Mouse (Mus musculus) bone marrow, adult 2 months (tissue): Measurements from ENCODE around the gene Izumo1r. TPM values are rescaled to one million over a fixed set of nuclear protein-coding genes. Genes with fewer than 3 reads are reported as not detected.
"Not testable (repeated sequence)": the region's sequence is repeated elsewhere in the genome, so short reads cannot be mapped to it uniquely, and the experiment has no call there.

Source experiments
- H3K27ac ChIP-seq: fragments of 200-500 bp; 2 replicates; pipeline ENCODE4 v1.5.1; 2012; ENCODE audit warnings: low read depth, mild to moderate bottlenecking, control low read depth, inconsistent platforms, low read length; ENCODE audit not compliant: control insufficient read depth, poor library complexity, insufficient read depth
- H3K4me1 ChIP-seq: fragments of 200-500 bp; 2 replicates; pipeline ENCODE4 v1.6.1; 2011; ENCODE audit warnings: low read length; ENCODE audit not compliant: control insufficient read depth, insufficient read depth
- H3K4me3 ChIP-seq: fragments of 200-500 bp; replicated peaks from 2 replicates; pipeline ENCODE3; 2011; ENCODE audit warnings: mild to moderate bottlenecking, low read depth, low read length, control low read depth; ENCODE audit not compliant: control insufficient read depth
- CTCF ChIP-seq: fragments of 200-500 bp; IDR thresholded peaks from 2 replicates; pipeline ENCODE4 v1.5.1; 2011; ENCODE audit warnings: low read length, control low read depth; ENCODE audit not compliant: control insufficient read depth, insufficient read depth
- POLR2A ChIP-seq: fragments of 200-500 bp; IDR thresholded peaks from 2 replicates; pipeline ENCODE4 v1.6.1; 2011; ENCODE audit warnings: low read depth, mild to moderate bottlenecking, control low read depth, low read length, borderline replicate concordance; ENCODE audit not compliant: control insufficient read depth
- WGBS: fragments of 180-500 bp; shearing (Covaris S2); methylation state at CpG from one replicate; pipeline ENCODE4 v1.1.7; 2018; 5-methylcytosine and 5-hydroxymethylcytosine counted together
- polyA plus RNA-seq: library from polyadenylated mRNA; stranded (reverse); fragments of >200 nt; gene quantifications from 2 replicates; pipeline ENCODE4 v1.2.4, GENCODE M21; 2011; ENCODE audit warnings: low replicate concordance; ENCODE audit not compliant: missing spikeins, insufficient read depth, insufficient read length

Izumo1r gene
- polyA plus RNA-seq, 1 experiment, result 1.2 TPM

DNA sequence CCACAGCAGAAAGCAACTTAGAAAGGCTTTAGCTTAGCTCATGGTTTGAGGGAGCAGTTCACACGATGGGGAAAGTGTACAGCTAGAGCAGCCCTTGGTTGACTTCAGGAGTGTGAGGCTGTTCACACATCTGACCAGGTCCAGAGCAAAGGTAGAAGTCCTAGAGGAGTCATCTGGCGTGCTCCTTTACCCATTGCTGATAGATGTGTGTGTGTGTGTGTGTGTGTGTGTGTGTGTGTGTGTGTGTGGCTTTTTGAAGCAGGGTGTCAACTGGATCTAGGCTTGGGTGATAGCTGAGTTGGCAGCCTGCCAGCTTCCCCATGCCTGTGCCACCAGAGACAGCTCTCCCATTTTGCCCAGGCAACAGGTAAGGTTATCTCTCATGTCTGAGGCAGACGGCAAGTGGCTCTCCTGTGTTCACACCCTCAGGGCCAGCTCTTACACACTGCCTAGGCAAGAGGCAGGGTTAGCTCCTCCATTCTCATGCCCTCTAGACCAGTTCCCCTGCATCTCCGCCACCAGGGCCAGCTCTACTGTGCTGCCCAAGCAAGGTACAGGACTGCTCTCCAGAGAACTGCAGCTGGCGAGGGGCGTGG is 15.9 kb downstream of the Izumo1r start:
- Histone ChIP-seq H3K4me3 (no peak overlapping the region), H3K27ac (no peak overlapping the region), H3K4me1 (no peaks in the 10 kb centered on the region)
- no peak for TF ChIP-seq CTCF
- TF ChIP-seq POLR2A, result no peak
- 74% methylated on average over 6 of the region's 6 CpGs for WGBS

DNA sequence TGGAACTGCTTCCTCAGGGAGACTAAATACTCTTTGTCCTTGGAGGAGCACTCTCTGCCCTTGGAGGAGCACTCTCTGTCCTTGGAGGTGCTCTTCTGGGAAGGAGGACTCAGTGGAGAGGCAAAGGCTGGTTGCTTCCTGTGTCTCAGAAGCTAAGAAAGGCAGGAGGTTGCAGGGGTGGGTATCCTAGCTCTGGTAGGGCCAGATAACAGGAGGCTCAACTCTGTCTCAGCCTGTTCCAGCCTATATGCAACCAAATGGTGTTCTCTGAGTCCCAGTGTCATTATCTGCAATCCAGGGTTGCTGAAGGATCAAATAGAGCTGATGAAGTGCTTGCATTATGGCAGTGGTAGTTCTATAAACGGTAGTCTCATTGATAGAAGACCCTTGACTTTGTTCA is 17.8 kb downstream of the Izumo1r start:
- WGBS, result 70% methylated on average over 1 of the region's 1 CpGs
- no peak overlapping the region for H3K27ac ChIP-seq
- no peak for TF ChIP-seq CTCF
- TF ChIP-seq POLR2A, result no peak
- no peak overlapping the region for H3K4me3 ChIP-seq
- H3K4me1 ChIP-seq, result no peaks in the 10 kb centered on the region

DNA sequence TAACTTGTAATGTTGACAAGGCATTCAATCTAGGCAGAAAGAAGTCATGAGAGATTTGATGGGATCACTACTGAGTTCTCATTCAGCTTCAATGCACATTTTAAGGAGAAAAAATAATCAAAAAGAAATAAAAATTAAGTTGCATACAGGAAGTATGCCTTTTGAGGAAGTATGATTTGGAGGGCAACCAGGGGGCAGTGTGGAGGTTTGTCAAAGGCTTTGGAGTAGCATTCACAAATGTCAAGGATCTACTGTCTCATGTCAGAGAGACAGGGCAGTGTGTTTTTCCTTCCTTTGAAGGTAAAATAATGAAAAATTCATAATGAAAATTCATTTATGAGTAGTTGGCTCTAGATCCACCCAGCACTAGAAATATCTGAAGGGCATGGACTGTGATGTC is 18.6 kb downstream of the Izumo1r start:
- Histone ChIP-seq H3K4me1 (no peaks in the 10 kb centered on the region), H3K27ac (no peak overlapping the region), H3K4me3 (no peak overlapping the region)
- TF ChIP-seq POLR2A (no peak), CTCF (no peak)

DNA sequence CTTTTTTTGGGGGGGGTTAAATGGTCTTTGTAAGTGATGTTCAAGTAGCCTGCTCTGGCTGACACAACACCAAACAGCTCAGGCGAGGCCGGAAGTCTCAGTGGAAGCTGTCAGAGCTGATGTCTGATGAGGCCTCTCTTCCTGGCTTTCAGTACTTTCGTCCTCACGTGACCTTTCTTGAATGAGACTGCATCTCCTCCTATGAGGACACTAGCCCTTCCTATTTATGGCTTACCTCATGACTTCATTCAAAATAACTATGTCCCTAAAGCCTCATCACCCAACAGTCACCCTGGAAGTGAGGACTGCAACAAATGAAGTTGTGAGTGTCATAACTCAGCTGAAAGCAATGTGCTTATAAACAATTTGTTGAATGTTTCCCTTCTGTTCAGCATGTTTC is 19.1 kb downstream of the Izumo1r start:
- TF ChIP-seq CTCF (no peak), POLR2A (no peak)
- Histone ChIP-seq H3K4me3 (no peak overlapping the region), H3K27ac (no peak overlapping the region), H3K4me1 (no peaks in the 10 kb centered on the region)
- WGBS, result 42% methylated on average over 4 of the region's 4 CpGs

DNA sequence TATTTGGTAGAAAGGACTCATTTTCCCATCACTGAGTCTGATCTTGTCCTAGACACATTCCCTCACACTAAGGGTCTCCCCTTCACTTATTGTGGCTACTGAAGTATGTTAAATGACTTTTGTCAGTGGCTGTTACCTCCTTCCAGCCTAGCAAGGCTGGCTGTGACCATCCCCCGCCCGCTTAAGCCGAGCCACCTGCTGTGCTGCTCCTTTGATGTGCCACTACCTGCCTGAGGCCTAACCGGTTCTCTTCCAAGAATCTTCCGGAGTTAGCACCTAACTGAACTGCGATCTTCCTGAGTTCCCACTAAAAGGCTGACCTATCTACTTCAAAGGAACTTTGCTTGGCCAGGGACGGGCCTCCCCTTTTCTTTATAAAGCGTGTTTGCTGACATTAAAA is 27.2 kb downstream of the Izumo1r start:
- H3K27ac ChIP-seq, H3K4me1 ChIP-seq, H3K4me3 ChIP-seq: not testable (repeated sequence)
- 84% methylated on average over 8 of the region's 8 CpGs for WGBS

DNA sequence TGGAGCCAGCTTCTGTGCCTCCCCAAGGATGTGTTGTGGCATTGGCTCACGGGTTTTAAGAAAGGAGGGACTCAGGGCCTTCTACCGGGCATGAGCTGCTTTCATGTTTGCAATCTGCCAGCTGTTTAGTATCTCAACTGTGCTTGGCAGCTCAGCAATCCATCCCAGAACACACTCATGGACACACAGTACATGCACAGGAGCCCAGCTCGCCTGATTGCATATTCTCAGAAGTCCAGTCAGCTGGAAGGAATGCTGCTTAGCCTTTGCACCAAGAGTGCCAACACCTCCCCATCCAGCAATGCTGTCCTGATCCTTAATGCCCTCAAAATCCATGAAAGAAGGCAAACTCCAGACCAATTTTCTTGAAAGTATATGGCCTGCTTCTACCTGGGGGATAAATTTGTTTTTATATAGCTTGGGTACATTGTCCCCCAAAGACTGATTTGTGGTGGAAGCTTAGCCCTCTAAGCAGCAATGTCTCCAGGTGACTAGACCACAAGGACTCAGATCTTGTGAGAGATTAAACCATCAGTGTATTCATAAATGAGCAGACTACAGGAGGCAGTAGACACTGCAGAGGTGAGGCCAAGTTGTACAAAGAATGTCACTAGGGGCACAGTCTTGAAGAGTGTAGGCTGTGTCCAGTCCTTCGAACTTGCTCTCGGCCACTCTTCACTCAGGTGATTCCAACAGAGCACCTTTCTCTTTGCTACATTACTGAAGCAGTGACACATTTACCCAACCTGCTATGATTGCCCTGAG is 27.8 kb downstream of the Izumo1r start:
- no peaks in the 10 kb centered on the region; the same call in 1 of the 2 replicates for H3K4me1 ChIP-seq
- no peak overlapping the region for H3K27ac ChIP-seq
- 77% methylated on average over 5 of the region's 5 CpGs for WGBS
- TF ChIP-seq POLR2A, result no peak
- TF ChIP-seq CTCF, result no peak
- H3K4me3 ChIP-seq, result no peak overlapping the region

DNA sequence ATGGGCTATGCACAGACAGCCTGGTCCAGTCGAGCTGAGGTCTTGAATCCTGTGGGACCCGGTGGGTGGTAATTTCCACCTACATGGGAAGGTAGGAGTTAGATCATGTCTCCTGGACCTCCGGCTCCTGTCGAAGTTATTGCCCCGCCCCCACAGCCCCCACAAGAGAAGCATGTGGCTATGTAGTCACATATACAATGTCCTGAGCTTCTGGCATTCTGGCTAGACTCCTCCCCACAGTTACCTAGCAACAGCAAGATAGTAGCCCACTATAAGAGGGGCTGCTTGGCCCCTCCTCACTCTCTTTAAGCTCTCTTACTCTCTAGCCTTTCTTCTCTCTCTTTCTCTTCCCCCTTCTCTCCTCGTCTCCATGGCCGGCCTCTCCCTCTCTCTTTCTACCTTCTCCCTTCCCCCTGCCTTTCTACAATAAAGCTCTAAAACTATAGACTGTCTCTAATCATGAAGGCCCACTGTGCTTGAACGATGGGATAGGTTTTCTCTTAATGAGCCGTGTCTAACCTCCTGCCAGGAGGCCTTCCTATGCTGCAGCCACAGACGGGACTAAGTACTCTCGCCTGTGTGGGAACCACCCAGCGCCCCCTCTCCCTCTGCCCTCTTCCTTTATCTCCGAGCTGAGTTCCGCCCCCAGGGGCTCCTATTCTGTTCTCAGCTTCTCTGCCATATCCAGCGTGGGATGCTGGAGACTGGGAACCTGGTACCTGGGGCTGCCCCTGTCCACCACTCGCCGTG is 31.4 kb downstream of the Izumo1r start:
- H3K4me3 ChIP-seq, result no peak overlapping the region
- H3K27ac ChIP-seq, result no peak overlapping the region; the same call in 1 of the 2 replicates
- TF ChIP-seq CTCF (no peak), POLR2A (no peak)
- 76% methylated on average over 17 of the region's 17 CpGs for WGBS
- H3K4me1 ChIP-seq, result no peaks in the 10 kb centered on the region

DNA sequence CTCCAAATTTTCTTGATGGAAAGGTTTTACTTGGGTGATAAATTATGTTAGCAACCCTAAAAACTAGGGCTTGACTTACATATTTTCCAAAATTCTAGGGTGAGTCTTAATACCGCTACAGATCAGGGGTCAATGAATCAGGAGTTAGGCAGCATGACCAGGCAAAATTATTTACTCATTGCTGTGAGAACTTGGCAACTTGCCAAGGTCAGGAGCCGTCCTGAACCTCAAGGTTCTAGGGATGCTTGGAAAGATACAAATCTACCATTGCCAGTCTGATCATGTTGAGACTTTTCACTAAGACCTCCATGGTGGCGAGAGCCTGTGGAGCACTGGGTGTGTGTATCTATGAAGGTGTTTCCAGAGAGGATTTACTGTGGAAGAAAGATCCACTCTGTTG is 32.2 kb downstream of the Izumo1r start:
- no peak for TF ChIP-seq POLR2A
- no peak for TF ChIP-seq CTCF
- H3K27ac ChIP-seq, result no peak overlapping the region
- WGBS, result 56% methylated on average over 3 of the region's 3 CpGs
- H3K4me3 ChIP-seq, result no peak overlapping the region
- H3K4me1 ChIP-seq, result peaks cover 2% of the 10 kb centered on the region

DNA sequence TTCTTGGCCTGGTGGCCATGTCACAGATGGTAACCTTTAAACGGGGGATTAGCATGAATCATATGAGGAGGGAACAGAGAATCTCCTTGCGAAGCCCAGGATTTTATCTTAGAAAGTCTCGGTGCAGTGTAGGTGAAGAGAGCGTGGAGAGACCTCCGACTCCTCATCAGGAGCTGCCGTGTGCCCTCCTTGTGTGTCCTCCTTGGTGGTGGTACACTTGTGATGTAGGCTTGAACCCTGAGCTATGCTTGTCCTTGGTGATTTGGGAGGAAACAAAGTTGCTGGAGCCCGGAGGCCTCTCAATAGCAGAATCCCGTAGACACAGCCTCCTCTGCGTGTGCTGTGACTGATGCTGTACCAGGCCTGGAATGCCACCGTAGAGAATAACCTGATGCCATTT is 32.9 kb downstream of the Izumo1r start:
- Histone ChIP-seq H3K27ac (no peak overlapping the region), H3K4me3 (no peak overlapping the region), H3K4me1 (peaks cover 2% of the 10 kb centered on the region)
- 86% methylated on average over 10 of the region's 10 CpGs for WGBS
- TF ChIP-seq CTCF, result no peak
- TF ChIP-seq POLR2A, result no peak
